ENCODE assay signal across 8 mouse cellular contexts in the genomic region with DNA sequence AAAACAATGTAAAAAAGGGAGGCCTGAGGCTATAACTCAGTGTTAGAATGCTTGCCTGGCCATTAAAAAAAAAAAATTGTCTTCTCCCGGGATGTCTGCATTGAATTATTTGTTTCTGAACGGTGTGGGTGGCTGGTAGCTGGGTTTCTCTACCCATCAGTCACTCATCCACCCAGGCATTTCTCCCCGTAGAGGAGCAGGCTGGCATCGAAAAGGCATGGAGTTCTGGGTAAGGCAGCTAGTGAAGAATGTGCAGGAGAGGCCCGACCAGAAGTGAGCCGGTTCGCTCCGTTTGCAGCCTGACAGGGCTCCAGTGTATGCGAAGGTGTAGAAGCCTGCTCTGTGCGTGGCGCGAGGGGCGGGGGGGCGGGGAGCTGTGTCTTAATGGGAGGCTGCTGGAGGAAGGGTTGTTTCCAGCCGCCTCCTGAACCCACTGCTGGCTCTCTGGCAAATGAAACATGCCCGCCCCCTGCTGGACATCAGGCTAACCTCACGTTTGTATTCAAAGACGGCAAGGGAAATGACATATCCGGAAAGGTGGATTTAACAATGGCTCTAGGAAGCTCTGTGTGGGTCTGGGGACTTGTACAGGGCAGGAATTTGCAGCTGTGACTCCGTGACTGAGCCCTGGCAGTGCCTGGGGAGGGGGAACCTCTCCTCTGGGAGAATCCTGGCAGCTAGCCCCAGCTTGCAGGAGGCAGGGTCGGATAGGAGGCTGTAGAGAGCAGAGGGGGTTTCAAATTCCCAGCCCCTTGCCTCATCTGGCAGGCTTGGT. TPM values are rescaled to one million over a fixed set of nuclear protein-coding genes. Genes with fewer than 3 reads are reported as not detected.
DNase-seq lines count a peak whose midpoint lies in the region; ATAC-seq lines count a peak whose summit lies in the region.

No protein-coding gene starts in this region.

- WGBS in hindbrain, embryonic 14.5 days = 6% methylated on average over 21 of the region's 21 CpGs

- H3K27ac ChIP-seq in hindbrain, embryonic 14.5 days = peak overlapping the region; percentile 69

- peak; percentile 85 for ATAC-seq in hindbrain, embryonic 14.5 days (ENCODE audit: low FRiP score)

- H3K36me3 ChIP-seq in hindbrain, embryonic 14.5 days (replicated peaks; ENCODE audit: control insufficient read depth, insufficient read depth) = no peaks in the 10 kb centered on the region

- DNase-seq in MN1 (ENCODE audit: low spot score) = peak; percentile 69
- DNase-seq in cerebellum, adult 9-11 months = peak; percentile 87
- DNase-seq in frontal cortex, postnatal 25 days (ENCODE audit: low spot score in 2 of 2) = peak; percentile 91 to 93
- DNase-seq in hindbrain, embryonic 14.5 days (ENCODE audit: low spot score) = peak; percentile 90
- DNase-seq in layer of hippocampus, postnatal 25 days (ENCODE audit: extremely low spot score in 1 of 2, low spot score in 1 of 2) = peak; percentile 91 to 98
- peak; percentile 95 for DNase-seq in lung, postnatal 36 days
- peak; percentile 93 for DNase-seq in retina, postnatal 1 day
- peak; percentile 92 for DNase-seq in thymus, postnatal 4 days

- peaks cover 12% of the 10 kb centered on the region for H3K27me3 ChIP-seq in hindbrain, embryonic 14.5 days (ENCODE audit: control insufficient read depth, insufficient read depth, low read length)

- no peak overlapping the region for H3K4me3 ChIP-seq in hindbrain, embryonic 14.5 days (replicated peaks; ENCODE audit: low read length)

- H3K9me3 ChIP-seq in hindbrain, embryonic 14.5 days (ENCODE audit: control insufficient read depth, low read length) = no peaks in the 10 kb centered on the region

- peak overlapping the region; percentile 43 for H3K4me2 ChIP-seq in hindbrain, embryonic 14.5 days (replicated peaks)

- peaks cover 11% of the 10 kb centered on the region for H3K4me1 ChIP-seq in hindbrain, embryonic 14.5 days (replicated peaks; ENCODE audit: control insufficient read depth, insufficient read depth, low read length)

- peak overlapping the region; percentile 41 for H3K9ac ChIP-seq in hindbrain, embryonic 14.5 days

RNA-seq across cellular contexts. Expression of a gene that starts 34.5 kb away (rescaled TPM):
- polyA plus RNA-seq in hindbrain, embryonic 14.5 days (2014; fragmentation: Nextera tagmentation; extraction: Ambion mirVana) = 35.2 and 37.4 TPM in 2 replicates
- total RNA-seq in layer of hippocampus, postnatal 25 days (2021) = 10 to 100 TPM; 37.3 to 39.6 TPM
